Mouse (Mus musculus) G1E (cell line): Measurements from ENCODE around the gene Wdsub1.

Experiments
- CTCF ChIP-seq: IDR thresholded peaks from 2 replicates; pipeline ENCODE4 v1.5.1; 2012; ENCODE audit warnings: low read depth, low read length, inconsistent platforms, mixed read lengths
- GATA1 ChIP-seq: IDR thresholded peaks from 2 replicates; pipeline ENCODE4 v1.6.1; 2012; ENCODE audit warnings: borderline replicate concordance, low read length, inconsistent platforms, mixed read lengths
- POLR2AphosphoS5 ChIP-seq: IDR thresholded peaks from 2 replicates; pipeline ENCODE4 v1.6.1; 2012; ENCODE audit warnings: low read depth, low read length, inconsistent platforms; ENCODE audit not compliant: insufficient replicate concordance
- TAL1 ChIP-seq: conservative IDR thresholded peaks from 2 replicates; pipeline ENCODE4 v1.6.1; 2012; ENCODE audit warnings: low read depth, low read length, inconsistent platforms, mixed read lengths

DNA sequence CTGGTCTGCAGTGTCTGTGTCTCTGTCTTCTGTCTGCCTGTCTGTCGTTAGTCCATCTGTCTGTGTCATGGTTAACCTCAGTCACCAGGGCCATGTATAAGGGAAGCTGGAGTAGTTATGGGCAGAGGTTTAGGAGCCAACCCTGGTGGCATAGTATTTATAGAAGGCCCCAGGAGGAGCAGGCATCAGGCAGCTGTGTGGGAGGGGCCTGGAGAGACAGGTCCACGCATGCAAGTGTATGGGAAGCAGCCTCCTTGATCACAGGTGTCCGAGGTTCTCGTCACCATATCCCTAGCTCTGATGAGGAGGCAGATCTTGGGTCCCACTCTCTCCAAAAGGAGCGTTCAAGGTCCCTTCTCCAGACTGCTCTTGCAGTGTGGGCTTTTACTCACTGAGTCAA, 51.5 kb downstream of the Wdsub1 start:
- TF ChIP-seq CTCF, result no peak
- no peak for TF ChIP-seq TAL1
- no peak for TF ChIP-seq POLR2AphosphoS5
- TF ChIP-seq GATA1, result no peak
